Mouse (Mus musculus): Measurements from ENCODE around the gene Atp10b.

DNA sequence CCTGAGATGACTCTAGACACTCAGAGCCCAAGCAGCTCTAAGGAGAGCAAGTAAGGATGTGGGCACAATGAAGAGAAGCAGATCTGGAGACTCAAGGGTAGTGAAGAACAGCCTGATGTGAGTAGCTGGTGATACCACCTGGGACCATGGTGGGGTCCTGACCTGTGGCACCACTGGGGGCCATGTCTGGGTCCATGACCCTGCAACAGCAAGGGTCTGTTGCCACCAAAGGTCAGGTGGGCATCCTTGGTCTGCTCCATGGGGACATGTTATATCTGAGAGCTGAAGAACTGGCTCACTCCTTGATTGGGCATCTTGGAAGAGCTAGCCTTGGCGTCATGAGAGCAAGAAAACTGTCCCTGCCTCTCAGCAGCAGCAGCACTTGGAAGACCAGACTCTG lies 64.1 kb downstream of the Atp10b start:
- TF ChIP-seq CTCF (conservative IDR thresholded peaks at IDR 0.05; ENCODE audit: insufficient read depth, insufficient read length, low read depth, low read length) (no peak), POLR2A (IDR thresholded peaks at IDR 0.05; ENCODE audit: low read depth, low read length) (no peak)
